Mouse (Mus musculus): Measurements from ENCODE around the gene Il5ra. TPM values are rescaled to one million over a fixed set of nuclear protein-coding genes. Genes with fewer than 3 reads are reported as not detected.

Il5ra gene
- total and polyA plus RNA-seq, 3 experiments, result 0.10 TPM; not detected in 2

- H3K36me3 ChIP-seq (ENCODE audit: control insufficient read depth in 1 of 2, insufficient read depth in 2 of 2, low read length in 2 of 2), result no peaks in the 10 kb centered on the region
- no peak overlapping the region for H3K9ac ChIP-seq (ENCODE audit: control insufficient read depth, low read depth, low read length, poor library complexity, severe bottlenecking)
- H3K9me3 ChIP-seq (replicated peaks; ENCODE audit: insufficient read depth, low read length), result no peaks in the 10 kb centered on the region
- peaks cover 0 to 1% of the 10 kb centered on the region in 2 experiments; a peak in 1 of 4 replicates for H3K27me3 ChIP-seq (ENCODE audit: control insufficient read depth in 1 of 2, insufficient read depth in 2 of 2, low read length in 2 of 2)
- H3K79me2 ChIP-seq (ENCODE audit: control insufficient read depth, insufficient read depth, low read length, poor library complexity), result no peaks in the 10 kb centered on the region
- no peak for TF ChIP-seq JUND (IDR thresholded peaks at IDR 0.05; ENCODE audit: low read depth, low read length)
- TF ChIP-seq CTCF (IDR thresholded peaks at IDR 0.05 in 2 of 3, conservative IDR thresholded peaks at IDR 0.05 in 1 of 3; ENCODE audit: control insufficient read depth in 1 of 3, insufficient read depth in 1 of 3, low read depth in 2 of 3, low read length in 3 of 3, poor library complexity in 1 of 3, severe bottlenecking in 1 of 3), result no peak
- no peak for TF ChIP-seq MEF2A (IDR thresholded peaks at IDR 0.05; ENCODE audit: extremely low read depth, insufficient replicate concordance, low read depth, low read length, poor library complexity, severe bottlenecking)
- no peak for TF ChIP-seq GATA1 (IDR thresholded peaks at IDR 0.05; ENCODE audit: low read depth, low read length)
- TF ChIP-seq ZC3H11A (IDR thresholded peaks at IDR 0.05; ENCODE audit: low read depth, low read length), result no peak
- TF ChIP-seq UBTF (IDR thresholded peaks at IDR 0.05; ENCODE audit: borderline replicate concordance, insufficient read depth, low read depth, low read length), result no peak
- no peak for TF ChIP-seq MYB (IDR thresholded peaks at IDR 0.05; ENCODE audit: low read depth, low read length)
- TF ChIP-seq MAZ (IDR thresholded peaks at IDR 0.05; ENCODE audit: low read depth, low read length), result no peak
- no peak for TF ChIP-seq USF1 (IDR thresholded peaks at IDR 0.05; ENCODE audit: low read depth, low read length)
- TF ChIP-seq E2F4 (IDR thresholded peaks at IDR 0.05; ENCODE audit: borderline replicate concordance, low read depth, low read length), result no peak
- no peaks in the 10 kb centered on the region for H3K4me1 ChIP-seq (ENCODE audit: control insufficient read depth in 1 of 2, insufficient read depth in 2 of 2, low read length in 2 of 2)
- DNase-seq (ENCODE audit: low read depth, low spot score), result no peak
- no peak overlapping the region for H3K27ac ChIP-seq (ENCODE audit: control insufficient read depth, low read depth, low read length)
- H3K4me3 ChIP-seq (ENCODE audit: control insufficient read depth in 1 of 2, insufficient read depth in 1 of 2, low read depth in 2 of 2, low read length in 2 of 2), result no peak overlapping the region
These were observed 46.9 kb downstream of the Il5ra start for GRCm38 (mm10) chr6:106701931-106702330.

GRCm38 (mm10) chr6:106675581-106675980, 73.3 kb downstream of the Il5ra start:
- Histone ChIP-seq H3K27ac (ENCODE audit: control insufficient read depth, low read depth, low read length) (no peak overlapping the region), H3K9me3 (replicated peaks; ENCODE audit: insufficient read depth, low read length) (no peaks in the 10 kb centered on the region), H3K79me2 (ENCODE audit: control insufficient read depth, insufficient read depth, low read length, poor library complexity) (no peaks in the 10 kb centered on the region), H3K4me1 (ENCODE audit: control insufficient read depth in 1 of 2, insufficient read depth in 2 of 2, low read length in 2 of 2) (no peaks in the 10 kb centered on the region), H3K36me3 (ENCODE audit: control insufficient read depth in 1 of 2, insufficient read depth in 2 of 2, low read length in 2 of 2) (no peaks in the 10 kb centered on the region), H3K9ac (ENCODE audit: control insufficient read depth, low read depth, low read length, poor library complexity, severe bottlenecking) (no peak overlapping the region), H3K4me3 (ENCODE audit: control insufficient read depth in 1 of 2, insufficient read depth in 1 of 2, low read depth in 2 of 2, low read length in 2 of 2) (no peak overlapping the region), H3K27me3 (ENCODE audit: control insufficient read depth in 1 of 2, insufficient read depth in 2 of 2, low read length in 2 of 2) (no peaks in the 10 kb centered on the region)
- TF ChIP-seq CHD2 (IDR thresholded peaks at IDR 0.05; ENCODE audit: low read length), result no peak
- TF ChIP-seq HCFC1 (IDR thresholded peaks at IDR 0.05; ENCODE audit: low read depth, low read length), result no peak
- TF ChIP-seq ZC3H11A (IDR thresholded peaks at IDR 0.05; ENCODE audit: low read depth, low read length), result no peak
- TF ChIP-seq TBP (IDR thresholded peaks at IDR 0.05; ENCODE audit: low read depth, low read length), result no peak
- no peak for TF ChIP-seq TAL1 (IDR thresholded peaks at IDR 0.05; ENCODE audit: low read length)
- TF ChIP-seq NRF1 (IDR thresholded peaks at IDR 0.05; ENCODE audit: insufficient read depth, low read depth, low read length, poor library complexity, severe bottlenecking), result no peak
- TF ChIP-seq MAX (IDR thresholded peaks at IDR 0.05; ENCODE audit: low read length), result no peak
- no peak for TF ChIP-seq MEF2A (IDR thresholded peaks at IDR 0.05; ENCODE audit: extremely low read depth, insufficient replicate concordance, low read depth, low read length, poor library complexity, severe bottlenecking)
- TF ChIP-seq SMC3 (IDR thresholded peaks at IDR 0.05; ENCODE audit: low read depth, low read length), result no peak
- no peak for TF ChIP-seq ETS1 (IDR thresholded peaks at IDR 0.05; ENCODE audit: low read depth, low read length)
- no peak for TF ChIP-seq MXI1 (IDR thresholded peaks at IDR 0.05; ENCODE audit: low read depth, low read length)
- TF ChIP-seq BHLHE40 (IDR thresholded peaks at IDR 0.05; ENCODE audit: borderline replicate concordance, low read depth, low read length), result no peak
- no peak for TF ChIP-seq UBTF (IDR thresholded peaks at IDR 0.05; ENCODE audit: borderline replicate concordance, insufficient read depth, low read depth, low read length)
- TF ChIP-seq MAZ (IDR thresholded peaks at IDR 0.05; ENCODE audit: low read depth, low read length), result no peak
- no peak for TF ChIP-seq GABPA (IDR thresholded peaks at IDR 0.05; ENCODE audit: low read depth, low read length)
- TF ChIP-seq ZKSCAN1 (IDR thresholded peaks at IDR 0.05; ENCODE audit: low read depth, low read length), result no peak
- DNase-seq (ENCODE audit: low read depth, low spot score), result no peak
